Mouse (Mus musculus) small intestine, adult 2 months (tissue): ENCODE measurements around the gene Dusp10.

Experiments used
- CTCF ChIP-seq: fragments of 200-500 bp; IDR thresholded peaks from 2 replicates; pipeline ENCODE4 v1.5.1; 2012; ENCODE audit warnings: low read depth, mild to moderate bottlenecking, control low read depth, inconsistent platforms, low read length, moderate library complexity, mixed read lengths; ENCODE audit not compliant: insufficient replicate concordance, insufficient read length; ENCODE audit errors: extremely low read depth
- POLR2A ChIP-seq: fragments of 200-500 bp; IDR thresholded peaks from 2 replicates; pipeline ENCODE4 v1.6.1; 2012; ENCODE audit warnings: low read depth, mild to moderate bottlenecking, control low read depth, inconsistent platforms, low read length, moderate library complexity

DNA sequence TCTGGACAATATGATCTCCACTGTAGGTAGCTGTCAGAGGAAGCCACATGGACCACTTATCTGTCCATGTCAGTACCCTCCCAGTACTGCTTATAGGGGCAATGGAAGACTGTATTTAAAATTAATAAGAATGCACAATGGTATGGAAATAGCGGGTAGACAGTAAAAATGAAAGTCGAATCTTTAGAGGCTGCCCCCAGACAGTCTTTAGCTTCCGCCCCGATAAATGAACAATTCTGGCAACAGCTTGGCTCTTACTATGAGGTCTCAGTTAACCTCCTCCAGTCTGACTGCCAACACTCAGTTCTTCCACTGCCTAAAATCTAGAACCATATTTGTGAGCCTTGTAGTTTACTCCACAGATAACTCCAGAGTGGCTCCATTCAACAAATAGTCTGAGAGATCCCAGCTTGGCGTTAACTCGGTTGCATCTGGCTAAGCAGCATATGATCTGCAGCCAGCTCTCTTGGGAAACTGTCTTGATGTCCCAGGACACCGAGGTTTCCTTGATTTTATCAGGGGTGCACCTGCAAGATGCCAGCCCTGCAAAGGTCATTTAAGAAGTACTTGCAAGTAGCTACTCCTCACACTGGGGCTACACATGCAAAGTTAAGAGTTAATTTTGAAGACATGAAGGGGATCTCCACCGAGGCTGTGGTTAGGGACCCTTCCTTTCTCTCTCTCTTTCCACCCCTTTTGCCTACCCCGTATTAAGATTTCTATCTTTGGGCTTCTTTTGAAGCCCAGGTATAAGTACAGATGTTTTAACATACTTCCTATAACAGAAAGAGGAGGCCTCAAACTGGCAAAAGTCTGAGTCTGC lies 88.0 kb downstream of the Dusp10 start:
- TF ChIP-seq CTCF: no peak
- TF ChIP-seq POLR2A: no peak
